Mouse (Mus musculus) embryonic facial prominence, embryonic 11.5 days (tissue): Measurements from ENCODE around the gene Fam198a. TPM values are rescaled to one million over a fixed set of nuclear protein-coding genes. Genes with fewer than 3 reads are reported as not detected.

Experiments used
- ATAC-seq: fragments of 200-750 bp; cut with Nextera tagmentation; replicated peaks from 2 replicates; pipeline ENCODE4 v1.8.0; 2017; ENCODE audit warnings: low read depth; ENCODE audit not compliant: insufficient number of reproducible peaks, low FRiP score, low TSS enrichment
- DNase-seq: peaks from one replicate; pipeline ENCODE4 v3.0.0-alpha.2; 2015; ENCODE audit warnings: low spot score
- H3K27ac ChIP-seq: fragments of 300-500 bp; sonication (generic); replicated peaks from 2 replicates; pipeline ENCODE4 v1.5.1; 2014; ENCODE audit warnings: mild to moderate bottlenecking, low read depth, low read length, control low read depth
- H3K27me3 ChIP-seq: fragments of 300-500 bp; sonication (generic); 2 replicates; pipeline ENCODE4 v1.6.1; 2014; ENCODE audit warnings: mild to moderate bottlenecking, low read length, moderate library complexity, mixed read lengths; ENCODE audit not compliant: control insufficient read depth, insufficient read depth
- H3K36me3 ChIP-seq: fragments of 300-500 bp; sonication (generic); replicated peaks from 2 replicates; pipeline ENCODE4 v1.6.1; 2014; ENCODE audit warnings: low read depth, mild to moderate bottlenecking, low read length, moderate library complexity, mixed read lengths; ENCODE audit not compliant: control insufficient read depth, insufficient read depth
- H3K4me1 ChIP-seq: fragments of 300-500 bp; sonication (generic); 2 replicates; pipeline ENCODE4 v1.6.1; 2014; ENCODE audit warnings: low read length, mixed read lengths; ENCODE audit not compliant: control insufficient read depth, insufficient read depth
- H3K4me2 ChIP-seq: fragments of 300-500 bp; sonication (generic); 2 replicates; pipeline ENCODE4 v1.6.1; 2014; ENCODE audit warnings: low read depth, mild to moderate bottlenecking, control low read depth, low read length, moderate library complexity
- H3K4me3 ChIP-seq: fragments of 300-500 bp; sonication (generic); 2 replicates; pipeline ENCODE4 v1.5.1; 2014; ENCODE audit warnings: low read depth, low read length, control low read depth
- H3K9ac ChIP-seq: fragments of 300-500 bp; sonication (generic); replicated peaks from 2 replicates; pipeline ENCODE4 v1.6.1; 2014; ENCODE audit warnings: mild to moderate bottlenecking, control low read depth, low read length
- H3K9me3 ChIP-seq: fragments of 300-500 bp; sonication (generic); replicated peaks from 2 replicates; pipeline ENCODE4 v1.6.1; 2016; ENCODE audit warnings: mild to moderate bottlenecking, low read length, inconsistent platforms, mixed read lengths; ENCODE audit not compliant: control insufficient read depth
- WGBS: fragments of 180-500 bp; shearing (Covaris S2); extraction: QIAGEN DNeasy Blood & Tissue Kit; methylation state at CpG from one replicate; pipeline ENCODE4 v1.1.7; 2014; 5-methylcytosine and 5-hydroxymethylcytosine counted together
- polyA plus RNA-seq: library from polyadenylated mRNA; unstranded; fragments of >200 nt; fragmentation: Nextera tagmentation; extraction: Ambion mirVana; gene quantifications from 2 replicates; pipeline ENCODE4 v1.2.1, GENCODE M21; 2014

Gene Fam198a
- polyA plus RNA-seq, 1 experiment from 2014 or later: 0.35 TPM

DNA sequence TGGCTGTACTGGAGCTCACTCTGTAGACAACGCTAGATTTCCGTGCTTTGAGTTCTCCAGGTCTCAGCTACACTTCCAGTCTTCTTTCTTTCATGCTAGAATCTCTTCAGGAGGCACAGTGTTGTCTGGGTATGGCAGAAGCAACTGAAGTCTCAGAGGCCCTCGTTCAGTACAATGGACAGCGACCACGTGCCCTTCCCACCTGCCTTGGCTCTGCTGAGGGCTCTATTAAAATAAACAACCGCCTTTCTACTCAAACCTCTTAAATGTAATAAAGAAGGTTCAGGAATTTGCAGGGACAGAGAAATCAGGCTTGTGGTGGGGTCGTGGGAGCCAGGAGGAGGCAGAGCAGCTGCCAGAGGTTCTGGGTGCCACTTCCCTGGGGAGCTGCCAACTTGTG lies 55.8 kb downstream of the Fam198a start:
- no peak for ATAC-seq
- no peaks in the 10 kb centered on the region for H3K4me1 ChIP-seq
- no peaks in the 10 kb centered on the region for H3K27me3 ChIP-seq
- no peak overlapping the region for H3K4me3 ChIP-seq
- peak; percentile 82 for DNase-seq
- no peaks in the 10 kb centered on the region for H3K36me3 ChIP-seq
- H3K27ac ChIP-seq: no peak overlapping the region
- 10% methylated on average over 7 of the region's 7 CpGs for WGBS
- H3K4me2 ChIP-seq: no peak overlapping the region
- no peaks in the 10 kb centered on the region for H3K9me3 ChIP-seq
- H3K9ac ChIP-seq: no peak overlapping the region

DNA sequence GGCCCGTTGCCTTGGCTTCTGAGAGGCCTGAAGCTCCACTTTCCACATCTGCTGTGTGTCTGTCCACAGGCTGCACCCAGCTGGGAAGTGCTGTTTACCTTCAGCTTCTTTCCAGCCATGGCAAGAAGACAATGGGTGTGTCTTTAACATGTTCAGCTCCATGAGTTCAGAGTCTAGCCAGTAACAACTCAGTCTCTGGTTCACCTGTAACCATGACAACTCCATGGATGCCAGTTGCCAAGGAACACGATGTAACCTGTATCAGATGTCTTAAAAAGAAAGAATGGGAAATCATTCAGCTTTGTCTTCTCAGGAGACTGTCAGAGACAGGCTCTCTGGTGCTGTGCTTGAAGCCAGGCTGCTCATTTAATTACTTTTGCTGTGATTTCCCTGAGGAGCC lies 58.1 kb downstream of the Fam198a start:
- H3K9me3 ChIP-seq: no peaks in the 10 kb centered on the region
- no peak overlapping the region for H3K9ac ChIP-seq
- DNase-seq (no peak), ATAC-seq (no peak)
- H3K4me2 ChIP-seq: no peak overlapping the region
- no peak overlapping the region for H3K4me3 ChIP-seq
- H3K27me3 ChIP-seq: no peaks in the 10 kb centered on the region
- no peaks in the 10 kb centered on the region for H3K4me1 ChIP-seq
- WGBS: 45% methylated on average over 2 of the region's 2 CpGs
- no peaks in the 10 kb centered on the region for H3K36me3 ChIP-seq
- H3K27ac ChIP-seq: no peak overlapping the region

DNA sequence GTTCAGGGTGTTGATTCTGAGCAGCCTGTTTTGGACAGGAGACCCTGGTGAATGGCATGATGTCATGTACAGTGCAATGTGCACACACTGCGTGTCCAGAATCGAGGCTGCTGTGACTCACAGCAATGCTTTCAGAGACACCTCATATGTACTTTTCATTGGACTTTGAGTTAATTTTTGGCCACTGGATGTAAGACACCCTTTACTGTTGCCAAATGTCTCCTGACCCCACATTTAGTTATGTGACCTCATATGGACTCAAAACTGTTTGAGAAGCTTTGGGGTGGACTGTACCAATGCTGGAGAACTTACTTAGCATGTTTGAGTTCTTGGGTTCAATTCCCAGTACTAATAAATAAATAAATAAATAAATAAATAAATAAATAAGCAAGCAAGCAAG lies 60.0 kb downstream of the Fam198a start:
- 87% methylated on average over 2 of the region's 2 CpGs for WGBS
- DNase-seq: no peak
- no peak overlapping the region for H3K9ac ChIP-seq

DNA sequence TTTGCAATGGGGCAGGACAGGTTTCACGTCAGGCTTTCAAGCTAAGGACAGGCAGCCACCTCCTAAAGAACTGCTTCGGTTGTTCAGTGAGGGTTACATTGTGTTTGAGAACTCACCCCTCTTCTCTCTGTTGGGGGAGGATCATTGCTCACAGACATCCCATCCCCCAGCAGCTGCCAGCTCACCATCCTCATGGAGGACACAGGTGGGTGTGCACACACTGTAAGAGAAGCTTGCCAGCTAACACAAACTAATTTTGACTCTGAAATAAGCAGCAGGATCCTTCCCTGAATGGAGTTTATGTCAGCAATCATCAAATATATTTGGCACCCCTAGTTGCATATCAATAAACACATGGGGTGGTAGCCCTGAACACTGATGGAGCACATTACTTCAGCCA lies 62.0 kb downstream of the Fam198a start:
- Histone ChIP-seq H3K9me3 (no peaks in the 10 kb centered on the region), H3K27ac (no peak overlapping the region), H3K4me1 (no peaks in the 10 kb centered on the region), H3K36me3 (no peaks in the 10 kb centered on the region), H3K27me3 (no peaks in the 10 kb centered on the region), H3K4me2 (no peak overlapping the region), H3K4me3 (no peak overlapping the region), H3K9ac (no peak overlapping the region)
- WGBS: 69% methylated on average over 2 of the region's 2 CpGs
- no peak for DNase-seq
- no peak for ATAC-seq

More for the DNA sequence above, 60.0 kb downstream of the Fam198a start:
- Histone ChIP-seq H3K4me3 (no peak overlapping the region), H3K9me3 (no peaks in the 10 kb centered on the region), H3K4me2 (no peak overlapping the region), H3K27ac (no peak overlapping the region), H3K4me1 (no peaks in the 10 kb centered on the region), H3K36me3 (no peaks in the 10 kb centered on the region), H3K27me3 (no peaks in the 10 kb centered on the region)
- no peak for ATAC-seq

DNA sequence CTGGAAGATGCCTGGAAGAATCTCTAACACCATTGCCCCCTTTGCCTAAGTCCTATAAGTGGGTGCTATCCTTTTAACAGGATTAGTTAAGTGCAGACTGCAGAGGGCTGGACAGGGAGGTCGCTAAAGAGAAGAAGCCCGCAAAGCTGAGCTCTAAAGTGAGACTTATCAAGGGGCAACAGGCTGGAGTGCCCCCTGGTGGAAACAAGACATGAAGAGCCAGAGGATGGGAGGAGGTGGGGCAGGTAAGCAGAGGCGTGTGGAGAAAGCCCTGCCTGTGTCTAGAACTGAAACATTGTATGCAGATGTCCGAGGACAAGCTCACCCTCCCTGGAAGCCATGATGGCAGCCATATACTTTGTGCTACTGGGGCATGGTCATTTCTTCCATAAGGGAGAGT lies 62.8 kb downstream of the Fam198a start:
- no peak overlapping the region for H3K4me2 ChIP-seq

DNA sequence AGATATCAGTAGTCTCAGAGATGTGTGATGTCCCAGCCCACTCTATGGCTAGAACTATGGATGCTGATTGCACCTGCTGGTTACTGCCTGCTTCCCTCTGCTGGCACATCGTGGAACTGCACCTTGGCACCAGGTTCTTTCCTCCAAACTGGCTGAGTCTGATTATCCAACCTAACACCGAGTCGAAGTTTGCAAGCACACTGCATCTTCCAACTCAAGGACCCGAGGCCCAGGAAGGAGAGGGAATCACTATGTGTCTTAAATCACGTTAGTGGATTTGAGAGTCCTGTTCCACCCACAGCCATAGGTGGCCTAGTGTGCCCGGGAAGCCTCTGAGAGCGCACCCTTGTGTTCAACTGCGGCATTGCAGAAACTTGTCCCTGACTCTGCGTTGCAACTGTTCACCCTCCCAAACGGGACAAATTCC lies 63.5 kb downstream of the Fam198a start:
- H3K27me3 ChIP-seq: no peaks in the 10 kb centered on the region
- H3K4me3 ChIP-seq: no peak overlapping the region
- DNase-seq: peak; percentile 84
- no peak overlapping the region for H3K4me2 ChIP-seq
- WGBS: 12% methylated on average over 10 of the region's 10 CpGs
- peaks cover 3% of the 10 kb centered on the region; the same call in 1 of the 2 replicates for H3K4me1 ChIP-seq
- no peak overlapping the region for H3K9ac ChIP-seq
- no peak for ATAC-seq
- H3K9me3 ChIP-seq: no peaks in the 10 kb centered on the region
- no peak overlapping the region for H3K27ac ChIP-seq
- no peaks in the 10 kb centered on the region for H3K36me3 ChIP-seq

More for the DNA sequence above, 62.8 kb downstream of the Fam198a start:
- H3K4me3 ChIP-seq: no peak overlapping the region
- no peaks in the 10 kb centered on the region for H3K27me3 ChIP-seq
- H3K9me3 ChIP-seq: no peaks in the 10 kb centered on the region
- H3K4me1 ChIP-seq: no peaks in the 10 kb centered on the region
- no peak overlapping the region for H3K9ac ChIP-seq
- H3K27ac ChIP-seq: no peak overlapping the region
- DNase-seq: no peak
- ATAC-seq: no peak
- H3K36me3 ChIP-seq: no peaks in the 10 kb centered on the region
- 78% methylated on average over 4 of the region's 4 CpGs for WGBS

DNA sequence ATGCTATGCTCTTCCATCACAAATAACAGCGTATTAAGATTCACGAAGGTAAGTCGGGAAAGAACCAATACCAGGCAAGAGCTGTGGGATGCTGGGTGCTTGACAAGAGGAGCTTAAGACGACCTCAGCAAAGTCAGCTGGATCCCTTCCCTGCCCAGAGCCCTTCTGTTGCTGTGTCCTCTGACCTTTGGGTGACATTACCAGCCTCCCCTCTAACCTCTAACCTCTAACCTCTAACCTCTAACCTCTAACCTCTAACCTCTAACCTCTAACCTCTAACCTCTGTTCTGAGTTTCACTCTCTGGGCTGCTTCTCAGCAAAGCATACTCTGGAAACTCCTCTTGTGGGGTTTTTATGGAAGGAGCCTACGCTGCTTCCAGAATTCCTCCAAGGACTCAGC lies 67.3 kb downstream of the Fam198a start:
- Histone ChIP-seq H3K4me2 (no peak overlapping the region), H3K36me3 (no peaks in the 10 kb centered on the region), H3K27me3 (no peaks in the 10 kb centered on the region), H3K9me3 (no peaks in the 10 kb centered on the region), H3K4me3 (no peak overlapping the region), H3K9ac (no peak overlapping the region), H3K27ac (no peak overlapping the region), H3K4me1 (peaks cover 3% of the 10 kb centered on the region; the same call in 1 of the 2 replicates)
- DNase-seq (no peak), ATAC-seq (no peak)
- 80% methylated on average over 5 of the region's 5 CpGs for WGBS

DNA sequence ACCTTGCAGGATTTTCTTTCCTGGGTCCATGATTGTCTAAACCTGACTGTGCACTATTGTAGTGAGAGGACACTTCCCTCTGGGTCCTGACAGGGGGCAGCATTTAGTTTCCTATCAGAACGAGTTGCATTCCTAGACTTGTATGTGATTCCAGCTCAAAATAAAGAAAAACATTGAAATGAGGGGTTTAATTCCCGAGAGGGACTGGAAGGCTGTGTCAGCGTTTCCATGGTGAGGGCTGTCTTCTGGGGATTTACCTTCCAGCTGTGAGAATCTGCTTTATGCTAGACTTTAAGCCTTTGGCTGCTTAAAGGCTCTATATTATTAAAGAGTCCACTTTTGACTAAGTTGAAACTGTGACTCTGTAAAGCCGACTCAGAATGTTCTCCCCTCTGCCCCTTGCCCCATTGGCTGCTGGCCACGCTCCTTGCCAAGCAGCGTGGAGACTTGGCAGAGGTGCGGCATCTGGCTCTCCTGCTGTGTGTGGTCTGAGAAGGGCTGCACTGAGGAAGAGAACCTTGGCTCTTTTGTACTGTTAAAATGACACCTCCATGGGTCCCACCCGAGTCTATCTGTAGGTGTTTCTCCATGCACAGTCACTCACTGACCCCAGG lies 68.1 kb downstream of the Fam198a start:
- DNase-seq: peak; percentile 81
- WGBS: 12% methylated on average over 8 of the region's 8 CpGs
- peaks cover 3% of the 10 kb centered on the region; the same call in 1 of the 2 replicates for H3K4me1 ChIP-seq
- no peaks in the 10 kb centered on the region for H3K36me3 ChIP-seq
- no peak overlapping the region for H3K27ac ChIP-seq
- H3K4me2 ChIP-seq: no peak overlapping the region
- H3K4me3 ChIP-seq: no peak overlapping the region
- H3K9me3 ChIP-seq: no peaks in the 10 kb centered on the region
- H3K9ac ChIP-seq: no peak overlapping the region
- ATAC-seq: no peak
- no peaks in the 10 kb centered on the region for H3K27me3 ChIP-seq
